Mouse (Mus musculus) fibroblast of lung, adult 2 months (primary cell): ENCODE measurements around the gene Olfr194.
"Not testable (repeated sequence)": the region's sequence is repeated elsewhere in the genome, so short reads cannot be mapped to it uniquely, and the experiment has no call there.

Experiments
- DNase-seq: peaks from one replicate; pipeline ENCODE4 v3.0.0-alpha.2; 2011; ENCODE audit warnings: low read depth

Gene Olfr194

DNA sequence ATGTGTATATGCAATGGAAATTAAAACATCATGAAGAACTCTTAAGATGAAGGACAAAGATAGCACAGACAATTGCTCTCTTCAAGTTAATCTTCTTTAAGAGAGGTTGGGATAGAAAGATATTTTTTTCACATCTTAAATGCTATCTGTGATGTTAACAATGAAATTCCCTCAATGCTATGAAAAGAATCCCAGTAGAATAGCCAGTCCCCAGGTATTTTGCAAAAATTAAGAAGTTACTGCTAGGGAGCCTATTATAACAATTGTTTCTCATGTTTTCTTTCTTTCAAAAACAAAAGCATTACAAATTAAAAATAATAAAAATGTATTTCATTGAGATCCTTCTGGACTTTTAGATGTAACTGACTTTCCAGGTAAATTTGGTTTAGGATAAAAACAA lies at the start of gene Olfr194:
Gene Olfr194 (minus strand): TSS at position 101 of the 400 bp plus-strand sequence.
- DNase-seq, result no peak

DNA sequence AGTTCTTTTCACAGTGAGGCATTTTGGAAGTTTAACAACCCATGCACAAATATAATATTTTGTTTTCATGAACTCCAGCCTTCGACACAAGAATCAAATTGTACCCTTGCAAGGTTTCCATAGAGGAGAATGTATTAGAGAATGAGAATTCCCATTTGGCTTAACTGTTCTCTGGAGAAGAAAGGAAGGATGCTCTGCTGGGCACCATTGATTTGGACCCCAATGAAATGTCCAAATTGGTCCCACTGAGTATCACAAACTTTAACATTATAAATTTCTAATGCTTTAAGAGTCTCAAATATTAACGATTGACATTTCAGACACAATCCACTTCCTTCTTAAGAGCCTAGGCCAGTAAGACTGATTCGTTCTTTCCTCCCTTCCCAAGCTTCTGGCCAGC lies 49.5 kb upstream of the Olfr194 start, which contains the start of gene Olfr196:
Gene Olfr196 (minus strand): TSS at position 101 of the 400 bp plus-strand sequence.
- no peak for DNase-seq

GRCm38 (mm10) chr16:59151996-59152395 lies 31.1 kb upstream of the Olfr194 start:
- no peak for DNase-seq

GRCm38 (mm10) chr16:59146746-59147145 lies 25.9 kb upstream of the Olfr194 start, which contains the start of gene Olfr195:
Gene Olfr195, plus strand, starts transcription at chr16:59147046.
- no peak for DNase-seq

DNA sequence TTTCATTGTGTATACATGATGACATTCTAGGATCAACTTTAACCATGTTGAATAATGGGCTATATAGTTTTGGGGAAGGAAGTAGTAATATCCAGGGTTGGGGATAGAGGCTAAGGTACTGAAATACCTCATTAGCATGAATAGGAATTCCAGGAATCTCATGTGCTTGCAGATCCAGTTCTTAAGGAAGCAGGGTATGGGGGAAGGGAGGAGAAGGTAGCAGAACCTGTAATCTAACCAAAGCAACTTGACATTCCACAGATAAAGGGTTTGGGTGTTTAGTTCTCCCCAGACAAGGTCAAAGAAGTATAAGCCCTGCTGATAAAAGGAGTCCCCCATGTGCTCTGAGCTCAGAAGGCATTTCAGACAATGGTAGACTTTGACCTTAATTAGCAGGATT lies 20.2 kb upstream of the Olfr194 start:
- DNase-seq, result no peak

GRCm38 (mm10) chr16:59130740-59131139 lies 9.9 kb upstream of the Olfr194 start:
- no peak for DNase-seq

- no peak for DNase-seq
Measured at GRCm38 (mm10) chr16:59111781-59112180, 9.1 kb downstream of the Olfr194 start, which contains the start of gene Olfr193. Gene Olfr193, minus strand, starts transcription at chr16:59111881.

DNA sequence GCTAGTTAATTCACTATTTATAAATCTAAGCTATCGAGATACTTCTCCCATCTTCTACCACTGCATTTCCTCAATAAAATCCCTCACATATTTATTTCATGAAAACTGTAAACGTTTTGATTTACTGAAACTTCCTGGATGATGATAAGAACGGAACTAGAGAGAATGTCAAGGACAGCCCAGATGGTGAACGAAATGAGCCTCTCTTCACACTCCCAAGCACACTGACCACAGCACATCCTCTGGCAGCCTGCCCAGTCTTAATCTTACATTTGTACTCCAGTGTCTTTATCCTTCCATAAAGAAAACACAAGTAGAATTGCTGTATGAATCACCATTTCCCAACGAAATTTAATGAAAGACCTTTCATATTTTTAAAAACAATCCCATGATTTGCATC lies 12.3 kb downstream of the Olfr194 start:
- DNase-seq, result not testable (repeated sequence)

DNA sequence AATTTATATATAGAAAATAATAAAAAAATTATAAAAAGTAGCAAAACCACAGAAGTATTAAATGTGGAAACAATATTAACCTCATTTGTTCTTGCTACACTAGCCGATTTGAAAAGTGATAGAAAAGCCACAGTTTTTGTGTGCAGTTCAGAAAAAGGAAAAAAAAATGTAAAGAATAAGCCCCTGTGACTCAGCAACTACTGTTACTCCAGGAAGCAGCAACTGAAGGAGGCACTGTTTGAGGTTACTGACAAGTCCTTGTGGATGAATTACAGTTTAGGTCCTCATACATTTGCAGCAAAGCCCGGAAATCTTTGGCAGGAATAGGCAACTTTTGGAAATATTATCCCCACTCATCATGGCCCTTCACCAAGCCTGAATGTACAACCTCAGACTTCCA lies 15.6 kb downstream of the Olfr194 start:
- no peak for DNase-seq

GRCm38 (mm10) chr16:59089722-59090121 lies 31.1 kb downstream of the Olfr194 start, which contains the start of gene Olfr191:
Gene Olfr191, minus strand, starts transcription at chr16:59089822.
- not testable (repeated sequence) for DNase-seq

- DNase-seq, result not testable (repeated sequence)
Measured at GRCm38 (mm10) chr16:59081113-59081512, 39.8 kb downstream of the Olfr194 start.

DNA sequence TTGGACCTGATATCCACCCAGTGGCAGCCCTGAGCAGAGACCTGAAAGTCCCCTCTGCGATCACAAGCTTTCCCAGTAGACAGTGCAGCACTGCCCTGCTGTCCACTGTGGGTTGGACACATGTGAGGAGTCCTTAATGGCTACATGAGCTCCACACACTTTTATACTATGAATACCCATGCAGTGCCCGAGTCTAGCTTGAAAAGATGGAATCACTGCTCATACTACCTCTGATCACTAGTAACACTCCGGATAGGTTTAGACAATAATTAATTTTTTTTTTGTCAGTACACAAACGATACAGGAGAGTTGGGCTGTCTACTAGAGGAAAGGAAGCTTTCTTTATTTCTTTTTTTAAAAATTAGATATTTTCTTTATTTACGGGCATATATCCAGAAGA lies 43.0 kb downstream of the Olfr194 start, which contains the start of gene Olfr190:
Gene Olfr190 (minus strand): TSS at position 101 of the 400 bp plus-strand sequence.
- no peak for DNase-seq

- no peak for DNase-seq
Measured at GRCm38 (mm10) chr16:59073520-59073919, 47.3 kb downstream of the Olfr194 start.

- no peak for DNase-seq
Measured at GRCm38 (mm10) chr16:59071755-59072154, 49.1 kb downstream of the Olfr194 start.
